ENCODE assay signal across 24 mouse cellular contexts in the genomic region with DNA sequence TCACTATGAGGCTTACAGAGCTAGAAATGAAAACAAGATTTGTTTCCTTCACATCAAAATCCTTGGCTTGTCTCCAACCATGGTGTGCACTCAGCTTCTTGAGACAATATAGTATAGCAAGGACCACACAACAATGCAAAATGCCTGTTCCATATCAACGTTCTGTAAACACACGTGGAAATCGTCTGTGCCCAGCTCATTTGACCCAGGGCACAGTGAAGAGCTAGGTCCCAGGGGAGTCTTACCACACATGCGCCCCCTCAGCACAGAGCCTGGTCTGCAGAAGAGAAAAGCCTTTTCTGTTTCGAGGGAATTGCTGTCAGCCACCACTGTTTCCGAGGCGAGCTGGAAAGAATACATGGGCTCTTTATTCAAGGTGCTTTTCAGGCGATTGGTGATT.
A peak's percentile ranks its signal among the peaks of the same experiment; 100 is the strongest.
DNase-seq lines count a peak whose midpoint lies in the region; ATAC-seq and TF ChIP-seq lines count a peak whose summit lies in the region.
"Had no signal": no experiment of that assay in that cellular context is flagged by ENCODE, and none has a peak within 500 bp of the region (broad histone marks: within the 10 kb centered on the region; RNA-seq: fewer than 3 reads in every experiment).

No protein-coding gene starts in this region.

- no peak for TF ChIP-seq POLR2A in brain, embryonic 14.5 days (IDR thresholded peaks at IDR 0.05; ENCODE audit: borderline replicate concordance, extremely low read depth, insufficient read depth, insufficient read length, poor library complexity, severe bottlenecking)

- no peaks in the 10 kb centered on the region for H3K9me3 ChIP-seq in embryonic facial prominence, embryonic 14.5 days (ENCODE audit: control insufficient read depth, low read length)
- H3K9me3 ChIP-seq in embryonic facial prominence, embryonic 10.5 days = no peaks in the 10 kb centered on the region
- H3K9me3 ChIP-seq in midbrain, embryonic 14.5 days (ENCODE audit: control insufficient read depth, low read length) = no peaks in the 10 kb centered on the region
- no peaks in the 10 kb centered on the region for H3K9me3 ChIP-seq in midbrain, embryonic 11.5 days (ENCODE audit: control insufficient read depth, low read length)
- H3K9me3 ChIP-seq in hindbrain, embryonic 16.5 days (ENCODE audit: control insufficient read depth, low read length) = no peaks in the 10 kb centered on the region
- H3K9me3 ChIP-seq: forebrain, embryonic 12.5 days; liver, embryonic 13.5 days; megakaryocyte, embryonic 14.5 days had no signal

- WGBS in embryonic facial prominence, embryonic 14.5 days = 43% methylated on average over 8 of the region's 8 CpGs
- WGBS in embryonic facial prominence, embryonic 10.5 days = 62% methylated on average over 8 of the region's 8 CpGs
- 41% methylated on average over 8 of the region's 8 CpGs for WGBS in midbrain, embryonic 14.5 days
- 62% methylated on average over 8 of the region's 8 CpGs for WGBS in midbrain, embryonic 11.5 days
- 38% methylated on average over 8 of the region's 8 CpGs for WGBS in hindbrain, embryonic 16.5 days

- H3K9ac ChIP-seq in embryonic facial prominence, embryonic 14.5 days (ENCODE audit: low read depth, low read length) = no peak overlapping the region
- 0 out of 2 replicates have a peak overlapping the region, but pooled peaks have one; percentile 26 for H3K9ac ChIP-seq in midbrain, embryonic 14.5 days (replicated peaks; ENCODE audit: low read length)
- no peak overlapping the region for H3K9ac ChIP-seq in midbrain, embryonic 11.5 days (ENCODE audit: low read length)
- peak overlapping the region; percentile 56 for H3K9ac ChIP-seq in hindbrain, embryonic 16.5 days (ENCODE audit: low read depth, low read length)
- H3K9ac ChIP-seq: forebrain, embryonic 12.5 days; liver, embryonic 13.5 days had no signal

- H3K27me3 ChIP-seq in embryonic facial prominence, embryonic 14.5 days (replicated peaks; ENCODE audit: control insufficient read depth, insufficient read depth, low read length) = no peaks in the 10 kb centered on the region
- no peaks in the 10 kb centered on the region for H3K27me3 ChIP-seq in embryonic facial prominence, embryonic 10.5 days (replicated peaks; ENCODE audit: low read depth, poor library complexity, severe bottlenecking)
- no peaks in the 10 kb centered on the region for H3K27me3 ChIP-seq in midbrain, embryonic 14.5 days (ENCODE audit: control insufficient read depth, insufficient read depth, low read length)
- H3K27me3 ChIP-seq in midbrain, embryonic 11.5 days (ENCODE audit: control insufficient read depth, insufficient read depth, low read length) = no peaks in the 10 kb centered on the region
- no peaks in the 10 kb centered on the region for H3K27me3 ChIP-seq in hindbrain, embryonic 16.5 days (replicated peaks; ENCODE audit: control insufficient read depth, insufficient read depth, low read length)
- H3K27me3 ChIP-seq: forebrain, embryonic 12.5 days; liver, embryonic 13.5 days had no signal

- H3K4me3 ChIP-seq in embryonic facial prominence, embryonic 14.5 days (ENCODE audit: low read depth, low read length) = no peak overlapping the region
- no peak overlapping the region for H3K4me3 ChIP-seq in embryonic facial prominence, embryonic 10.5 days
- no peak overlapping the region for H3K4me3 ChIP-seq in midbrain, embryonic 14.5 days (replicated peaks; ENCODE audit: low read depth, low read length)
- no peak overlapping the region for H3K4me3 ChIP-seq in midbrain, embryonic 11.5 days (ENCODE audit: low read depth, low read length)
- no peak overlapping the region for H3K4me3 ChIP-seq in hindbrain, embryonic 16.5 days (ENCODE audit: low read length)
- H3K4me3 ChIP-seq: forebrain, embryonic 12.5 days; heart, adult 2 months; left cerebral cortex, adult 2 months; liver, embryonic 13.5 days; megakaryocyte, embryonic 14.5 days had no signal

- no peak overlapping the region for H3K4me2 ChIP-seq in embryonic facial prominence, embryonic 14.5 days (ENCODE audit: low read depth, low read length)
- H3K4me2 ChIP-seq in midbrain, embryonic 14.5 days (ENCODE audit: low read length) = peak overlapping the region; percentile 17; the same call in 1 of the 2 replicates
- no peak overlapping the region for H3K4me2 ChIP-seq in midbrain, embryonic 11.5 days
- peak overlapping the region; percentile 41 for H3K4me2 ChIP-seq in hindbrain, embryonic 16.5 days (ENCODE audit: low read length)
- H3K4me2 ChIP-seq: forebrain, embryonic 12.5 days; liver, embryonic 13.5 days had no signal

- no peak for ATAC-seq in embryonic facial prominence, embryonic 14.5 days (ENCODE audit: low read depth)
- no peak for ATAC-seq in midbrain, embryonic 14.5 days (ENCODE audit: low FRiP score, low TSS enrichment)
- no peak for ATAC-seq in midbrain, embryonic 11.5 days (ENCODE audit: low FRiP score)
- peak; percentile 48; the same call in 1 of the 2 replicates for ATAC-seq in hindbrain, embryonic 16.5 days

- 0 out of 2 replicates have a peak, but pooled peaks cover 14% of the 10 kb centered on the region for H3K36me3 ChIP-seq in embryonic facial prominence, embryonic 14.5 days (ENCODE audit: control insufficient read depth, insufficient read depth, low read length)
- H3K36me3 ChIP-seq in embryonic facial prominence, embryonic 10.5 days (replicated peaks) = no peaks in the 10 kb centered on the region
- H3K36me3 ChIP-seq in midbrain, embryonic 14.5 days (ENCODE audit: control insufficient read depth, insufficient read depth, low read length) = no peaks in the 10 kb centered on the region
- H3K36me3 ChIP-seq in midbrain, embryonic 11.5 days (ENCODE audit: control insufficient read depth, insufficient read depth, low read length) = no peaks in the 10 kb centered on the region
- H3K36me3 ChIP-seq in hindbrain, embryonic 16.5 days (ENCODE audit: control insufficient read depth, insufficient read depth, low read length) = no peaks in the 10 kb centered on the region
- H3K36me3 ChIP-seq: forebrain, embryonic 12.5 days; liver, embryonic 13.5 days had no signal

- no peaks in the 10 kb centered on the region for H3K4me1 ChIP-seq in embryonic facial prominence, embryonic 14.5 days (ENCODE audit: control insufficient read depth, insufficient read depth, low read length)
- 0 out of 2 replicates have a peak, but pooled peaks cover 4% of the 10 kb centered on the region for H3K4me1 ChIP-seq in embryonic facial prominence, embryonic 10.5 days
- 0 out of 2 replicates have a peak, but pooled peaks cover 3% of the 10 kb centered on the region for H3K4me1 ChIP-seq in midbrain, embryonic 14.5 days (ENCODE audit: control insufficient read depth, insufficient read depth, low read length)
- H3K4me1 ChIP-seq in midbrain, embryonic 11.5 days (ENCODE audit: control insufficient read depth, insufficient read depth, low read length) = no peaks in the 10 kb centered on the region
- H3K4me1 ChIP-seq in hindbrain, embryonic 16.5 days (ENCODE audit: control insufficient read depth, insufficient read depth, low read depth, low read length) = peaks cover 3% of the 10 kb centered on the region; the same call in 1 of the 2 replicates
- H3K4me1 ChIP-seq: liver, embryonic 13.5 days; megakaryocyte, embryonic 14.5 days had no signal

- peak; percentile 20 for DNase-seq in embryonic facial prominence, embryonic 14.5 days (ENCODE audit: low spot score)
- DNase-seq in embryonic facial prominence, embryonic 10.5 days (ENCODE audit: low spot score) = no peak
- peak; percentile 50 for DNase-seq in midbrain, embryonic 14.5 days
- DNase-seq in midbrain, embryonic 11.5 days (ENCODE audit: low spot score, missing footprints) = no peak
- DNase-seq in brain, embryonic 14.5 days (ENCODE audit: low read depth) = peak; percentile 39
- DNase-seq in spleen, postnatal 36 days (ENCODE audit: low spot score in 2 of 2) = no peak
- DNase-seq in cerebellum, postnatal 4 days (ENCODE audit: low spot score in 2 of 2) = no peak
- DNase-seq: adrenal gland, postnatal 14 days; cerebellum, adult 8-10 months; cerebellum, postnatal 36 days; gastrocnemius, postnatal 25 days; heart, adult 2 months; kidney, adult 8-10 months; kidney, postnatal 10 days; liver, embryonic 13.5 days; lung, adult 2 months; lung, postnatal 36 days; right cerebral cortex, postnatal 25 days; thymus, adult 18-20 months; thymus, postnatal 4 days had no signal

- TF ChIP-seq CTCF in brain, embryonic 14.5 days (IDR thresholded peaks at IDR 0.05; ENCODE audit: borderline replicate concordance, extremely low read depth, insufficient read depth, insufficient read length) = no peak

- no peak overlapping the region for H3K27ac ChIP-seq in embryonic facial prominence, embryonic 14.5 days (replicated peaks; ENCODE audit: low read depth, low read length)
- no peak overlapping the region for H3K27ac ChIP-seq in embryonic facial prominence, embryonic 10.5 days (replicated peaks)
- no peak overlapping the region for H3K27ac ChIP-seq in midbrain, embryonic 14.5 days (replicated peaks; ENCODE audit: low read depth, low read length)
- no peak overlapping the region for H3K27ac ChIP-seq in midbrain, embryonic 11.5 days (ENCODE audit: low read depth, low read length)
- H3K27ac ChIP-seq in hindbrain, embryonic 16.5 days (ENCODE audit: low read depth, low read length) = no peak overlapping the region
- H3K27ac ChIP-seq: forebrain, embryonic 12.5 days; heart, adult 2 months; left cerebral cortex, adult 2 months; liver, embryonic 13.5 days had no signal

Comparison
In these comparisons a context has a peak if more than half of its experiments do, and no peak if none do; other contexts are left out.
1. DNase-seq: peak in embryonic facial prominence, embryonic 14.5 days (single experiment), midbrain, embryonic 14.5 days (single experiment) and brain, embryonic 14.5 days (single experiment); none in embryonic facial prominence, embryonic 10.5 days (single experiment), midbrain, embryonic 11.5 days (single experiment), spleen, postnatal 36 days (0 of 2) and cerebellum, postnatal 4 days (0 of 2).
2. H3K4me2 ChIP-seq: peak in midbrain, embryonic 14.5 days (single experiment) and hindbrain, embryonic 16.5 days (single experiment); none in embryonic facial prominence, embryonic 14.5 days (single experiment) and midbrain, embryonic 11.5 days (single experiment).
3. H3K9ac ChIP-seq: peak in midbrain, embryonic 14.5 days (single experiment) and hindbrain, embryonic 16.5 days (single experiment); none in embryonic facial prominence, embryonic 14.5 days (single experiment) and midbrain, embryonic 11.5 days (single experiment).